Mouse (Mus musculus) heart, adult 8-10 months (tissue): Measurements from ENCODE around the gene St6galnac3. TPM values are rescaled to one million over a fixed set of nuclear protein-coding genes. Genes with fewer than 3 reads are reported as not detected.

ENCODE experiments used
- DNase-seq: peaks from one replicate; pipeline ENCODE4 v3.0.0; 2022; ENCODE audit warnings: low spot score
- total RNA-seq, 4 experiments: library from RNA; stranded (reverse); gene quantifications; 2 replicates each; pipeline ENCODE4 v1.2.4; 2022

The St6galnac3 gene
- total RNA-seq, 4 experiments from 2014 or later, result 4.0 to 6.3 (median 5.7) TPM

DNA sequence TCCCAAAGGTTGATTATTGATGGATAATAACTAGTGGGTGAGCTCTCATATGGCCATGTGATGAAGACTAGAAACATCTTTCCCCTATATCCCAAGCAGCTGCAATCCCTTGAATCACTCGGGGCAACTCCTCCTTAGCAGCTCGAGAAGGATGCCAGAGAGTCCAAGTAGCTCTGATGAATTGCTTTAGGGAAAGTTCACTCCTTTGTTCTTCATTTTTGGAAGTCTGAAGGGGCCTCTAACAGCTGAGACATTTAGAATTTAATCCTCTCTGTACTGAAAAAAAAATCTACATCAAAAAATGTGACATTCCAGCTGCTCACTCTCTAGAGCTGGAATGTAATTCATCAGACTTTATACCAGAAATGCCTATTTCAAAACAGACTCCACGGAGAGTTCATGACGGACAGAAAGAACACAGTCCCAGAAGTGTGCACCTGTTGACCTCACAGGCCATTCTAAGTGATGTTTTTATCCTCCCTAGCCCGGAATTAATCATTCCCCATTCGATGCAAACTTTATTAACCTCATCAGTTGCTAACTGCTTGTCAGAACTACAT, 211.4 kb downstream of the St6galnac3 start:
- DNase-seq, result no peak

GRCm38 (mm10) chr3:153512545-153512944, 212.4 kb downstream of the St6galnac3 start:
- no peak for DNase-seq

GRCm38 (mm10) chr3:153511151-153511580, 213.8 kb downstream of the St6galnac3 start:
- DNase-seq, result no peak

DNA sequence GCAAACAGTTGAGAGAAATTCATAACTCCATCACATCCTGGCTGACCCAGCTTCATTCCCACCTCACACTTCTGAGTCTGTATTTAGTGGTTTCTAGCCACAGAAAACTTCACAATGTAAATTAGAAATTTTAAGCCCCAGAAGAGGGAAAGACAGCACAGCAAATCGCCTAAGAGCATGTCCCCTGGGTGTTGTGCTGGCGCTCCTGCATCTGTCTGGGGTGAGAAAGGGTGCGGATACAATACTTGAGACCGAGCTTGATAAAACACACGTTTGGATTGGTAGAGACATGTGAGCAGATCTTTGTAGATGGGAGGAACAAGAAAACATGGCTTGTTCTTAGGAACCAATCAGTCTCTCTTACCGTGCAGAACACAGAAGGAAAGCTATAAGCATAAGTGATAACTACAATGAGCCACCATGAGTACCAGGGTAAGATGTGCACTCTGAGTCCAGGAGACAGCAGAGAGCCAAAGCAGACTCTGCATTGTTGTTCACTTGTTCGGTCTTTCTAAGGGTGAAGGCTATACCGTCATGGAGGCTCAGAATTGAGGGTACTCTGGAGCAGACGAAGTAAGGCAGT, 214.8 kb downstream of the St6galnac3 start:
- DNase-seq, result no peak

GRCm38 (mm10) chr3:153509643-153510042, 215.3 kb downstream of the St6galnac3 start:
- DNase-seq, result no peak

GRCm38 (mm10) chr3:153509029-153509428, 215.9 kb downstream of the St6galnac3 start:
- DNase-seq, result no peak

DNA sequence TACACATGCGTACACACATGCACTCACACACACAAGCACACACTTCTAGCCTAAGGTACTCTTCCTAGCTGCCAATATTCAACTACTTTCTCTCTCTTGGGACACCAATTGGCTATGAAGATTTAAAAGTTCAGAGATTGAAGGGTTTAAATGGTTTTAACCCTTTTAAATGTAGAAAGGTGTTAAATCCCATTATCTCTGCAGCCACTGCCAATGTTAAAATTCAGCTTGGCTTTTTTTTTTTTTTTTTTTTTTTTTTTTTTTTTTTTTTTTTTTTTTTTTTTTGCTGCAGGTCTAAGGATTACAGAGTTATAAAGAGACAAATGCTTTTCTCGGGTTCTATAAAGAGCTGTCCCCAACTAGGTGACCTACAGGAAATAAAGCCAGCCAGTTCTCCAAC, 216.4 kb downstream of the St6galnac3 start:
- DNase-seq, result no peak

GRCm38 (mm10) chr3:153507599-153507998, 217.4 kb downstream of the St6galnac3 start:
- no peak for DNase-seq

DNA sequence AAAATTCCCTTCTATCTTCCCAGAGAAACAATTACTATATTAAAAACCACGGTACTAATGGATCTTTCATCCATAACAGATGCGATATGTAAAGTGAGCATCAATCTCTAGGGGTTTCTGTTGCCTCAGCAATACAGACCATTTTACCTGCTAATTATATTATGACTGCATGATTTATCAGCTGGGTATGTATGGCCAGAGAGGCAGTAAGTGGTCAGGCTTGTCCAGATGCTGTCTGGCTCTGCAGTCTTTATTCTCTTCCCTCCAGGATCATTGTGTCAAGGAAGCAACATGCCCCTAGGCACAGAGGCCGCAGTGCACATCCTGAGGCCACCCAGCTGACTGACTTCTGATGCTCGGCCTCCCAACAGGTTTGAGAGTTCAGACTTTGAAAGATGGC, 222.5 kb downstream of the St6galnac3 start:
- no peak for DNase-seq

DNA sequence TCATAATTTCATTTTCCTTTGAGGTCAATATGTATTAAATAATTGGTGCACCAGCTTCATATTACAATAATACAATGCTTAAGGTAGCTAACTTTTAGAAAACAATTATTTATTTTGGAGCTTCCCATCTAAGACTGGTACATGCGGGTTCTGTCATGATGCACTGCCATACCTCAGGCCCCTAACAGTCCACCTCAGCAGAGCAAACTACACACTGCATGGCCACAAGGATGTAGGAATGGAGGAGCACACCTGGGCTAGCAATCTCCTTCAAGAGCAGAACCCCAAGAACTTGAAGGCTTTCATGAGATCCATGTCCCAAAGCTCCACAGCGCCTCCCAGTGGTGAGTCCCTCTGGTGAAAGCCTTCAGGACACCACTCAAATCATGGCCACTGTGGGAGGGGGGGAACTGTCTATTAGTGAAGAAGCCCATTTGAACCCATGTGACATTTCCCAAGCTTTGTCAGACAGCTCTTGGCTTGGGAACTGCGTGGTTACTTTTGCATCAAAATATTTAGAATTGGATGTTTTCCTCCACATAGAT, 223.6 kb downstream of the St6galnac3 start:
- DNase-seq, result peak; percentile 33

GRCm38 (mm10) chr3:153492986-153493385, 232.0 kb downstream of the St6galnac3 start:
- no peak for DNase-seq

- DNase-seq, result no peak
Observed at GRCm38 (mm10) chr3:153489718-153490117, 235.3 kb downstream of the St6galnac3 start.

DNA sequence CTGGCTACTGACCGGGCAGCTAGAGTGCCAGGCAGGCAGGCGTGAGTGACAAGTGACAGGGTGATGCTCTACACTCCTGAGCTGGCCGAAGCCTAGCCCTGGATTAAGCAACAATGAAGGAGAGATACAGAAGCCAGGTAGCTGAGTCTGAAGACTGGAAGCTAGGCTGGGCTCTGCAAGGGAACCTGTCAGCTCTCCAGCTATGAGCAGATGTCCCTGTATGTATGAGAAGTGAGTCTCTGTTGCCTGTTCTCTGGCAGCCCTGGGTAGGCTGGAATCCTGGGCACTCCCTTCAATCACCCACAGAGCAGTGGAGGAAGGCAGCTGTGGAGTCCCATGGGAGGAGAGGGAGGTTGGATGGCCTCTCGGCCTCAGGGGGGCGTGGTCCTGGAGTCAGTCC, 236.0 kb downstream of the St6galnac3 start:
- DNase-seq, result no peak

GRCm38 (mm10) chr3:153485176-153485575, 239.8 kb downstream of the St6galnac3 start:
- no peak for DNase-seq

DNA sequence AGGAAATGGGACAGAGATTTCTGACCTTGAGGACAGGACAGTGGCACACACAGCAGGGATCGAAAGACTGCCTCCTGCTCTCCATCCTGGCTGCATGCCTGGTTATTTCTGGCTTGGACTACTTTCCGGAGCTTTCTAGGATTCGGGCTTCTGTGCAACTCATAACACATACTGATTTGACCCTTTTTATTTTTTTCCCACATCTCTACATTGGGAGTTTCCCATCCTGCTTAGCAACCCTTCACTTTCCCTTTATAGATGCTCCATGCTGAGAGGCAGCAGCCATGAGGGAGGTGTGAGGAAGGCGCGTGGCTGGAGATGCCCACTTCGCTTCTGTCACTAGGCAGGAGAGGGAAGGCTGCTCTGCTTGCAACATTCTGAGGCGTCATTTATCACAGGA, 240.3 kb downstream of the St6galnac3 start:
- DNase-seq, result peak; percentile 19

GRCm38 (mm10) chr3:153483691-153484090, 241.3 kb downstream of the St6galnac3 start:
- DNase-seq, result no peak

GRCm38 (mm10) chr3:153482098-153482497, 242.9 kb downstream of the St6galnac3 start:
- no peak for DNase-seq

GRCm38 (mm10) chr3:153481012-153481411, 244.0 kb downstream of the St6galnac3 start:
- no peak for DNase-seq

- DNase-seq, result no peak
Observed at GRCm38 (mm10) chr3:153480636-153481006, 244.4 kb downstream of the St6galnac3 start.

DNA sequence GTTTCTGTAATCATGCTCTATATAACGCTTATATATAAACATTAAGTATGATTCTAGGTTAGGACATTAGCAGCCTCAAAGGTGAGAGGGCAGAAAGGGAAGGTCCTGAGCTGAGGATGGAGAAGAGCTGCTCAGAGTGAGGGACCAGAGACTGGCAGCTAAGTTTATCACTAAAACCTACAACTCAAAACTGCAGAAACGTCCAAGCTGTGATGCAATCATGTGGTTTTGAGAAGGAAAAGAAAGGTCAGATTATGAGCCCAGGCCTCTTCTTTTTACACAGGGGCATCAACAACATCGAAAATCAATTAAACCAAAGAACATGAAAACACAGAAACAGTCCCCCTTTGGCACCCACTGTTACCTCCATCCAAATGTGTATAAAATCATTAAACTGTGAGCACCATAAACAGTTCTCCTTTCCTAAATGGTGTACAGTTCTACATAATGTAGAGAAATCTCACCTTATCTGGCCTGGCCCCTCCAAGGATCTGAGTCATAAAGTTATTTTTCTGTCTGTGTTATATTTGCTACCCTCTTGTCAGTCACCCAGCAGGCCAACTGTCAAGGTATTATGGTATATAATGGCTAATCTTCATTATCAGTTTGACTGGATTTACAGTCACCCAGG, 244.9 kb downstream of the St6galnac3 start:
- DNase-seq, result no peak

GRCm38 (mm10) chr3:153475919-153476318, 249.1 kb downstream of the St6galnac3 start:
- DNase-seq, result no peak

DNA sequence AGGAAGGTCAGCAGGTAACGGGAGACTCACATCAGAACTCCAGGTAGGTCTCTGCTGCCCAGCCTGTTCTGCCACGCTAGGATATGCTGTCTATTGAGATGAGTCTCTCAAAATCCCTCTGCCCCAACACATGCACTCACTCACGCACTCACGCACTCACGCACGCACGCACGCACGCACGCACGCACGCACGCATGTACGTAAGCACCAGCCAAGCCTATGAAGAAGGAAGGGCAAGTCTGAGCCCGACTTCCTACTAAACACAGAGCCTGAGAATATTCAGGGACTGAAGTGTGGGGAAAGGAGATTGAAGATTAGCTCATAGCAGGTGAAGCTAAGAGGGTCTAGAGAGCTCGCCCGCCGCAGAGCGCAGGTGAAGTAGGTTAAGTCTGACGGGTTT, 249.5 kb downstream of the St6galnac3 start:
- DNase-seq, result no peak
